In the genomic region with DNA sequence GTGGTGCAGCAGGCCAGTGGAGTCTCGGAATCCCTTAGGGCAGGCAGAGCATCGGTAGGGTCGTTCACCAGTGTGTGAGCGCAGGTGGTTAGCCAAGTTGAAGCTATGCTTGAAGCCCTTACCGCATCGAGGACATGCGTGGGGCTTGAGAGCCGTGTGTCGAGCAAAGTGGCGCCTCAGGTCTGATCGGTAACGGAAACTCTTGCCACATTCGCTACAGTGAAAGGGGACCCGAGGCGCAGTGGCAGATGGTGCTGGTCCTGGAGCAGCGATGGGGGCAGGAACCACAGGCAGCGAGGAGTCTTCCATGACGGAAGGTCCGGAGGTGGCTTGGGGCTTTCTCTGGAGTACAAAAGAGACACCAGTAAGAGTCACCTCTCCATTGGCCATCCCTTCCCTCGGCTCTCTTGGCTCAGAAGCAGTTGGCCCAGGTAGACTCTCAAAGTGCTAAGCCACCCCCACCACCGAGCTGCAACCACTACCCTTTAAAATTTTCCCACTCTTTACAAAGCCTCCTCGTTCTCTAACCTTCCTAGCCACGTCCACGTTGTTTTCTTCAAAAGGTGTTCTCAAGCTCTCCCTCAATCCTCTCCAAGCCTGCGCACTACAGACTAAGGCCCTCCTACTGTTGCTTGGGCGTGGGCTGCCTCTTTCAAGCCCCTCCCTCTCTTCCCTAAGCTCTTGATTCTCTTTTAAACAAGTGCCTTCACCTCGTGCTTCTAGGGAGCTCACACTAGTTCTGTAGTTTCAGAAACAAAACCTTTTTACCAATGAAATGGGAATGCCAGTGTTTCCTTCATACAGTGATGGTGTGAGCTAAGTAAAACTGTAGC, we compare ENCODE assay signal across 9 mouse cellular contexts. TPM values are rescaled to one million over a fixed set of nuclear protein-coding genes. Genes with fewer than 3 reads are reported as not detected.
DNase-seq lines count a peak whose midpoint lies in the region; ATAC-seq and TF ChIP-seq lines count a peak whose summit lies in the region.
"Had no signal": no experiment of that assay in that cellular context is flagged by ENCODE, and none has a peak within 500 bp of the region (broad histone marks: within the 10 kb centered on the region; RNA-seq: fewer than 3 reads in every experiment).

No protein-coding gene starts in this region.

- H3K4me3 ChIP-seq in heart, embryonic 14.5 days (ENCODE audit: control insufficient read depth in 1 of 2, insufficient read depth in 1 of 2, low read depth in 1 of 2, low read length in 2 of 2), result no peak overlapping the region
- no peak overlapping the region for H3K4me3 ChIP-seq in heart, embryonic 11.5 days (ENCODE audit: low read depth, low read length)
- no peak overlapping the region; the same call in 1 of the 2 replicates for H3K4me3 ChIP-seq in stomach, embryonic 14.5 days (ENCODE audit: low read depth, low read length)
- H3K4me3 ChIP-seq in stomach, postnatal 0 days (ENCODE audit: low read depth, low read length), result no peak overlapping the region
- peak overlapping the region; percentile 74; the same call in 1 of the 2 replicates for H3K4me3 ChIP-seq in limb, embryonic 15.5 days

- WGBS in heart, embryonic 14.5 days, result 90% methylated on average over 27 of the region's 27 CpGs
- WGBS in heart, embryonic 11.5 days (ENCODE audit: insufficient replicate concordance), result 90% methylated on average over 27 of the region's 27 CpGs
- WGBS in stomach, embryonic 14.5 days, result 85% methylated on average over 27 of the region's 27 CpGs
- WGBS in stomach, postnatal 0 days, result 84% methylated on average over 27 of the region's 27 CpGs
- 92% methylated on average over 27 of the region's 27 CpGs for WGBS in limb, embryonic 15.5 days

- H3K36me3 ChIP-seq in heart, embryonic 14.5 days (ENCODE audit: control insufficient read depth, insufficient read depth, low read length), result peaks cover 58% of the 10 kb centered on the region
- H3K36me3 ChIP-seq in heart, embryonic 11.5 days (ENCODE audit: control insufficient read depth, insufficient read depth, low read length), result peaks cover 42% of the 10 kb centered on the region
- peaks cover 51% of the 10 kb centered on the region for H3K36me3 ChIP-seq in stomach, embryonic 14.5 days (ENCODE audit: control insufficient read depth, insufficient read depth, low read length)
- peaks cover 44% of the 10 kb centered on the region for H3K36me3 ChIP-seq in stomach, postnatal 0 days (ENCODE audit: control insufficient read depth, insufficient read depth, low read length)
- peaks cover 55% of the 10 kb centered on the region for H3K36me3 ChIP-seq in limb, embryonic 15.5 days

- H3K4me2 ChIP-seq in heart, embryonic 14.5 days (ENCODE audit: low read length), result 0 out of 2 replicates have a peak overlapping the region, but pooled peaks have one; percentile 65
- H3K4me2 ChIP-seq in heart, embryonic 11.5 days, result no peak overlapping the region
- peak overlapping the region; percentile 46; the same call in 1 of the 2 replicates for H3K4me2 ChIP-seq in stomach, embryonic 14.5 days (replicated peaks; ENCODE audit: low read depth, low read length)
- no peak overlapping the region for H3K4me2 ChIP-seq in stomach, postnatal 0 days (replicated peaks; ENCODE audit: low read depth)
- no peak overlapping the region for H3K4me2 ChIP-seq in limb, embryonic 15.5 days

- H3K9ac ChIP-seq in heart, embryonic 14.5 days (ENCODE audit: low read length), result no peak overlapping the region
- H3K9ac ChIP-seq in heart, embryonic 11.5 days (ENCODE audit: low read depth, low read length), result no peak overlapping the region
- no peak overlapping the region for H3K9ac ChIP-seq in stomach, embryonic 14.5 days (replicated peaks; ENCODE audit: low read depth, low read length)
- no peak overlapping the region for H3K9ac ChIP-seq in stomach, postnatal 0 days (ENCODE audit: low read length)
- no peak overlapping the region for H3K9ac ChIP-seq in limb, embryonic 15.5 days

- H3K27me3 ChIP-seq in heart, embryonic 14.5 days (ENCODE audit: control insufficient read depth, insufficient read depth, low read length), result no peaks in the 10 kb centered on the region
- H3K27me3 ChIP-seq in heart, embryonic 11.5 days (ENCODE audit: control insufficient read depth, insufficient read depth, low read length), result no peaks in the 10 kb centered on the region
- no peaks in the 10 kb centered on the region for H3K27me3 ChIP-seq in stomach, embryonic 14.5 days (ENCODE audit: control insufficient read depth, insufficient read depth, low read length)
- no peaks in the 10 kb centered on the region for H3K27me3 ChIP-seq in stomach, postnatal 0 days (ENCODE audit: control insufficient read depth, insufficient read depth, low read length)
- no peaks in the 10 kb centered on the region for H3K27me3 ChIP-seq in limb, embryonic 15.5 days

- no peak overlapping the region for H3K27ac ChIP-seq in heart, embryonic 14.5 days (replicated peaks in 1 of 2; ENCODE audit: control insufficient read depth in 1 of 2, insufficient read depth in 1 of 2, low read depth in 2 of 2, low read length in 2 of 2)
- H3K27ac ChIP-seq in heart, embryonic 11.5 days (ENCODE audit: low read depth, low read length), result no peak overlapping the region
- no peak overlapping the region for H3K27ac ChIP-seq in stomach, embryonic 14.5 days (ENCODE audit: low read length)
- H3K27ac ChIP-seq in stomach, postnatal 0 days (replicated peaks), result no peak overlapping the region
- no peak overlapping the region for H3K27ac ChIP-seq in limb, embryonic 15.5 days

- H3K4me1 ChIP-seq in heart, embryonic 14.5 days (ENCODE audit: control insufficient read depth in 2 of 2, insufficient read depth in 2 of 2, low read length in 2 of 2), result peaks cover 0 to 10% of the 10 kb centered on the region in 2 experiments; a peak in 2 of 4 replicates
- H3K4me1 ChIP-seq in heart, embryonic 11.5 days (ENCODE audit: control insufficient read depth, insufficient read depth, low read length), result 0 out of 2 replicates have a peak, but pooled peaks cover 2% of the 10 kb centered on the region
- peaks cover 5% of the 10 kb centered on the region for H3K4me1 ChIP-seq in stomach, embryonic 14.5 days (ENCODE audit: control insufficient read depth, insufficient read depth, low read length)
- peaks cover 3% of the 10 kb centered on the region; the same call in 1 of the 2 replicates for H3K4me1 ChIP-seq in stomach, postnatal 0 days (replicated peaks; ENCODE audit: control insufficient read depth, insufficient read depth)
- H3K4me1 ChIP-seq in limb, embryonic 15.5 days, result peaks cover 10% of the 10 kb centered on the region; the same call in 1 of the 2 replicates

- no peak for DNase-seq in stomach, postnatal 0 days (ENCODE audit: low spot score)
- DNase-seq in frontal cortex, postnatal 10 days (ENCODE audit: low spot score in 2 of 2), result no peak
- no peak for DNase-seq in urinary bladder, postnatal 4 days (ENCODE audit: low spot score in 2 of 2)
- DNase-seq: kidney, postnatal 25 days had no signal

- H3K9me3 ChIP-seq in heart, embryonic 14.5 days (ENCODE audit: control insufficient read depth, low read length), result no peaks in the 10 kb centered on the region
- no peaks in the 10 kb centered on the region for H3K9me3 ChIP-seq in heart, embryonic 11.5 days (replicated peaks; ENCODE audit: control insufficient read depth, low read length)
- no peaks in the 10 kb centered on the region for H3K9me3 ChIP-seq in stomach, embryonic 14.5 days (ENCODE audit: control insufficient read depth, low read depth, low read length)
- no peaks in the 10 kb centered on the region for H3K9me3 ChIP-seq in stomach, postnatal 0 days (ENCODE audit: control insufficient read depth, low read length)
- H3K9me3 ChIP-seq in limb, embryonic 15.5 days, result no peaks in the 10 kb centered on the region

- ATAC-seq in heart, embryonic 14.5 days (ENCODE audit: insufficient number of reproducible peaks, insufficient read depth, low FRiP score, low read depth), result no peak
- ATAC-seq in heart, embryonic 11.5 days (replicated peaks; ENCODE audit: insufficient number of reproducible peaks, low FRiP score, low TSS enrichment), result no peak
- no peak for ATAC-seq in stomach, embryonic 14.5 days (ENCODE audit: insufficient number of reproducible peaks, insufficient read depth, low FRiP score, low read depth)
- ATAC-seq in stomach, postnatal 0 days (ENCODE audit: low FRiP score, low TSS enrichment), result no peak
- ATAC-seq in limb, embryonic 15.5 days (ENCODE audit: insufficient number of reproducible peaks, low FRiP score, low TSS enrichment, low read depth), result no peak
- ATAC-seq in inflammation-experienced regulatory T-cells, adult 6 months, result no peak

- TF ChIP-seq CTCF in stomach, postnatal 0 days (IDR thresholded peaks at IDR 0.05; ENCODE audit: low read depth), result no peak

- TF ChIP-seq EP300 in stomach, postnatal 0 days (optimal IDR thresholded peaks at IDR 0.05), result no peak

RNA-seq across cellular contexts. Expression of a gene that starts 1.3 kb away (rescaled TPM):
- 12.6 and 13.6 TPM in 2 replicates for polyA plus RNA-seq in heart, embryonic 14.5 days (2014; fragmentation: Nextera tagmentation; extraction: Ambion mirVana)
- polyA plus RNA-seq in heart, embryonic 11.5 days (2014; fragmentation: Nextera tagmentation; extraction: Ambion mirVana), result 10.2 and 11.0 TPM in 2 replicates
- polyA plus RNA-seq in stomach, embryonic 14.5 days (2014; fragmentation: Nextera tagmentation; extraction: Ambion mirVana), result 14.1 and 18.0 TPM in 2 replicates
- 14.0 and 16.3 TPM in 2 replicates for polyA plus RNA-seq in stomach, postnatal 0 days (2015; fragmentation: Nextera tagmentation; extraction: Ambion mirVana)
- 14.5 and 15.0 TPM in 2 replicates for polyA plus RNA-seq in limb, embryonic 15.5 days (2015; fragmentation: Nextera tagmentation; extraction: Ambion mirVana)
- polyA plus RNA-seq in inflammation-experienced regulatory T-cells, adult 6 months (2017; shearing (Covaris generic)), result 10 to 100 TPM; 34.4 to 44.7 (median 38.9) TPM

RNA-seq across cellular contexts. Expression of a gene that starts 1.6 kb away (rescaled TPM):
- polyA plus RNA-seq in heart, embryonic 14.5 days (2014; fragmentation: Nextera tagmentation; extraction: Ambion mirVana), result 23.4 and 23.8 TPM in 2 replicates
- polyA plus RNA-seq in heart, embryonic 11.5 days (2014; fragmentation: Nextera tagmentation; extraction: Ambion mirVana), result 25.5 and 25.9 TPM in 2 replicates
- 33.0 and 35.7 TPM in 2 replicates for polyA plus RNA-seq in stomach, embryonic 14.5 days (2014; fragmentation: Nextera tagmentation; extraction: Ambion mirVana)
- polyA plus RNA-seq in stomach, postnatal 0 days (2015; fragmentation: Nextera tagmentation; extraction: Ambion mirVana), result 14.9 and 17.8 TPM in 2 replicates
- polyA plus RNA-seq in limb, embryonic 15.5 days (2015; fragmentation: Nextera tagmentation; extraction: Ambion mirVana), result 37.7 and 38.6 TPM in 2 replicates
- polyA plus RNA-seq in inflammation-experienced regulatory T-cells, adult 6 months (2017; shearing (Covaris generic)), result 10 to 100 TPM in 1 of 3 experiments, 1 to 10 TPM in 2; 7.2 to 15.1 (median 7.9) TPM

RNA-seq across cellular contexts. Expression of a gene that starts 2.4 kb away (rescaled TPM):
- 0.34 TPM in 1 of 2 replicates, not detected in the other for polyA plus RNA-seq in heart, embryonic 14.5 days (2014; fragmentation: Nextera tagmentation; extraction: Ambion mirVana)
- polyA plus RNA-seq in heart, embryonic 11.5 days (2014; fragmentation: Nextera tagmentation; extraction: Ambion mirVana), result 0.89 TPM in 1 of 2 replicates, not detected in the other
- 1.2 and 3.3 TPM in 2 replicates for polyA plus RNA-seq in stomach, embryonic 14.5 days (2014; fragmentation: Nextera tagmentation; extraction: Ambion mirVana)
- polyA plus RNA-seq in stomach, postnatal 0 days (2015; fragmentation: Nextera tagmentation; extraction: Ambion mirVana), result 3.3 and 3.7 TPM in 2 replicates
- polyA plus RNA-seq in limb, embryonic 15.5 days (2015; fragmentation: Nextera tagmentation; extraction: Ambion mirVana), result 1.7 TPM in 1 of 2 replicates, not detected in the other
- polyA plus RNA-seq in inflammation-experienced regulatory T-cells, adult 6 months (2017; shearing (Covaris generic)), result 10 to 100 TPM in 2 of 3 experiments, 1 to 10 TPM in 1; 7.8 to 17.2 (median 10.8) TPM

RNA-seq across cellular contexts. Expression of a gene that starts 7.3 kb away (rescaled TPM):
- 4.4 and 4.9 TPM in 2 replicates for polyA plus RNA-seq in heart, embryonic 14.5 days (2014; fragmentation: Nextera tagmentation; extraction: Ambion mirVana)
- polyA plus RNA-seq in heart, embryonic 11.5 days (2014; fragmentation: Nextera tagmentation; extraction: Ambion mirVana), result 3.4 and 5.5 TPM in 2 replicates
- polyA plus RNA-seq in stomach, embryonic 14.5 days (2014; fragmentation: Nextera tagmentation; extraction: Ambion mirVana), result 8.9 and 9.1 TPM in 2 replicates
- polyA plus RNA-seq in stomach, postnatal 0 days (2015; fragmentation: Nextera tagmentation; extraction: Ambion mirVana), result 2.2 and 2.3 TPM in 2 replicates
- polyA plus RNA-seq in limb, embryonic 15.5 days (2015; fragmentation: Nextera tagmentation; extraction: Ambion mirVana), result 4.9 and 6.3 TPM in 2 replicates
- polyA plus RNA-seq in inflammation-experienced regulatory T-cells, adult 6 months (2017; shearing (Covaris generic)), result 1 to 10 TPM; 2.5 to 6.7 (median 5.2) TPM

RNA-seq across cellular contexts. Expression of a gene that starts 7.5 kb away (rescaled TPM):
- polyA plus RNA-seq in heart, embryonic 14.5 days (2014; fragmentation: Nextera tagmentation; extraction: Ambion mirVana), result 0.73 and 1.9 TPM in 2 replicates
- 1.5 and 2.9 TPM in 2 replicates for polyA plus RNA-seq in heart, embryonic 11.5 days (2014; fragmentation: Nextera tagmentation; extraction: Ambion mirVana)
- polyA plus RNA-seq in stomach, embryonic 14.5 days (2014; fragmentation: Nextera tagmentation; extraction: Ambion mirVana), result 22.4 and 25.0 TPM in 2 replicates
- polyA plus RNA-seq in stomach, postnatal 0 days (2015; fragmentation: Nextera tagmentation; extraction: Ambion mirVana), result 13.6 and 14.6 TPM in 2 replicates
- polyA plus RNA-seq in limb, embryonic 15.5 days (2015; fragmentation: Nextera tagmentation; extraction: Ambion mirVana), result 31.0 and 37.3 TPM in 2 replicates
- not detected for polyA plus RNA-seq in inflammation-experienced regulatory T-cells, adult 6 months (2017; shearing (Covaris generic))

Comparison
In these comparisons a context has a peak if more than half of its experiments do, and no peak if none do; other contexts are left out.
1. H3K4me2 ChIP-seq: peak in heart, embryonic 14.5 days (single experiment) and stomach, embryonic 14.5 days (single experiment); none in heart, embryonic 11.5 days (single experiment), stomach, postnatal 0 days (single experiment) and limb, embryonic 15.5 days (single experiment).